Mouse (Mus musculus): ENCODE data around the gene Nmnat2. TPM values are rescaled to one million over a fixed set of nuclear protein-coding genes. Genes with fewer than 3 reads are reported as not detected.

The Nmnat2 gene
- total RNA-seq, 2 experiments from 2014 or later: 0.43 to 0.80 TPM

GRCm38 (mm10) chr1:152978700-152979099, 23.9 kb downstream of the Nmnat2 start:
- DNase-seq (ENCODE audit: low spot score): no peak

GRCm38 (mm10) chr1:152983416-152983815, 28.6 kb downstream of the Nmnat2 start:
- no peak for DNase-seq (ENCODE audit: low spot score)

DNA sequence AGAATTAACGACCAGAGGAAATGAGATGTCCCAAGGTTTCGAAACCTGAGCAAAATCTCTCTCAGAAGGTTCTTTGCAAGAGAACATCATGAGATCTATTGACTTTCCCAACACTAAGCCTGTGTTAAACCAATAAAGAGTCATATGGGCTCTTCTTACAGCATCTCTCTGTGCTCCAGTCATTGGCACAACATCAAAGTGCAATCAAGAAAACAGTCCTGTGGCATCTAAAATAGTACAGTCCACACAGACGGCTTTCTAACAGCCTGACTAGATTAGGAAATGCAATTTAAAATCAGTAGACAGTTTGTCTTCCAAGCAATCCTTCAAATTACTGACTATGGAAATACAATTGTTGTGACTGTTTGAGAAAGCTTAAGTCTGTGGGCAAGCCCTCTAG, 32.2 kb downstream of the Nmnat2 start:
- no peak for DNase-seq (ENCODE audit: low spot score)

DNA sequence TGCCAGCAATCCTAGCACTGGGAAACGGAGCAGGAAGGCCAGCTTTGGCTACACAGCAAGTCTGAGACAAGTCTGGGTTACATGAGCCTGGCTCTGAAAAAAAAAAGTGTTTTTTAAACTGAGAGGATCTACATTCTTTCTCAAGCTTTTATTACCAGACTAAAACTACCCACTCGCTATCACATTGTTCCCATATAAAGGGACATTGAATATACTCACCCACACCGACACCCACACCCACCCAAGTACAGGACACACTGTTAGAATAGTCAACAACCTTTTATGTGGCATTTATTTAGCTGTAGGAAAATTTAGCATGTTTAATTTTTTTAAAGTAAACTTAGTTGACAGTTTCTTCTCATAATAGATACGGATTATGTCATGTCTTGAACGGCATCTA, 35.3 kb downstream of the Nmnat2 start:
- no peak for DNase-seq (ENCODE audit: low spot score)

GRCm38 (mm10) chr1:152992271-152993134, 37.7 kb downstream of the Nmnat2 start:
- DNase-seq (ENCODE audit: low spot score): peak; percentile 67

DNA sequence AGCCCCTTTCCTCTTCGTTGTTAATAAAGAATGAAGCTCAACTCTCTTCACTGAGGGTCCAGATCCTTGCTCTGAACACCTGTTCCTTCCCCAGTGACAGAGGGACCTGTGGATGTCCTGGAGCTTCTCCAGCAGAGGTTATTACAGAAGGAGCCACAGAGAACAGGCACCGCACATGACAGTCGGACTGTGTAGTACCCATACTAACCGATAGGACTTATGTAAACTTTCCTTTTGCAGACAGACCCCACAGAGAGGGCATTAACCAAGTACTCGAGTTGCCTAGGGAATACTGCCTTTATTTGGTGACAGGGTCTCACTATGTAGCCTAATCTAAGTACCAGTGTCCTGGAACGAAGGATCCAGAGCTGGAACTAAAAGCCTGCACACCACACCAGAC, 39.0 kb downstream of the Nmnat2 start:
- DNase-seq (ENCODE audit: low spot score): no peak

- no peak for DNase-seq (ENCODE audit: low spot score)
Measured at GRCm38 (mm10) chr1:152999983-153000382, 45.2 kb downstream of the Nmnat2 start.

GRCm38 (mm10) chr1:153000486-153001228, 45.9 kb downstream of the Nmnat2 start:
- DNase-seq (ENCODE audit: low spot score): no peak

GRCm38 (mm10) chr1:153002295-153003050, 47.7 kb downstream of the Nmnat2 start:
- DNase-seq (ENCODE audit: low spot score): no peak

DNA sequence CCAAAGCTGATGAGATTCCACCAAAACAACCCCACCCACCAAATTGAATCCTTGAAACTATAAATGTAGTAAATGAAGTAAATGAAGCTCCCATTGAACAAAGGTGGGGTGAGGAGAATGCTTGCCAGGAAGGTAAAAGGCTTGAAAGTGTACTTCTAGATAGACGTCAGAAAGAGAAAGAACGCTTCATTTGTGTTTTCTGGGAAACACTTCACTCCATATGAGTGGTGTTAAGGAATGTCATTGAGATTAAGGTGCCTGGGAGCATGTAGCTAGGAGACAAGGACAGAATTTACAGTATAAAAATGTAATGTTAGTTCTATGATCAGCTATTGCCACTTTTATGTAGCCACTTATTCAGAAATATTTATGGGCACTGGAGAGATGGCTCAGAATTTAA, 49.7 kb downstream of the Nmnat2 start:
- no peak for DNase-seq (ENCODE audit: low spot score)

GRCm38 (mm10) chr1:153006054-153006453, 51.3 kb downstream of the Nmnat2 start:
- no peak for DNase-seq (ENCODE audit: low spot score)

DNA sequence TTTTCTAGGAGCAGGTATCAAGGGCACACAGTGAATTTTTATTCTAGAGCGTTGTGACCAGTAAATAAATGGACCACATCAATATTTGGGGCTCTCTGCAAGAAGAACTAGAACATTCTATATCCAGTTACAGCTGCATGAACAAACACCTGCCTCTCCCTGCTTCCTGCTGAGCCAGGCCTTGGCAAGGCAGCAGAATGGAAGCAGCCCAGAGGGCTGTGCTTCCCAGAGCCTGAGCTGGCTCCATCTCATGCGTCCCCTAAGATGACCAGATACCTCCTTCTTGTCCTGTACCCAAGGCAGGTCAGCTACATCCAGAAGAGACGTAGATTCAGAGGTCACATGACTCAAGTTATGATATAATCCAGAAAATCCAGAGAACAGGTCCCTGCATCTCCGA, 52.0 kb downstream of the Nmnat2 start:
- peak; percentile 64 for DNase-seq (ENCODE audit: low spot score)

- no peak for DNase-seq (ENCODE audit: low spot score)
Measured at GRCm38 (mm10) chr1:153007292-153007691, 52.5 kb downstream of the Nmnat2 start.

DNA sequence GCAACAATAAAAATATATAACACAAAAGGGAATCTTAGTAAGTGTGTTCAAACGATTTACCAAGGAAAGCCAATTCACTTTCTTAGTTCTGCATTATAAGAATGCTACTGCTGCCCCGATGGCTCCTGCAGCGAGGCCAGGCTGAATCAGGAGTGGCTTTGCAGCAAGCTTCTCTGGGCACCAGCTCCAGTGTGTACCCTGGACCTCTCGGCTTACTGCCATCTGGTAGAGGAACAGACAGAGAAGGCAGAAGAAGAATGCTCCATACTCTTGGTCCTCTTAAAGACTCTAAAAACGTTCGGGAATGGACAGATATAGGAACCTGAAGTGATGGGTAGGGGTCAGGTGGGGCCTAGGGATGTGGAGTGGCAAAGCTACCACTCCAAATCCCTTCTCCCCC, 53.0 kb downstream of the Nmnat2 start:
- no peak for DNase-seq (ENCODE audit: low spot score)

DNA sequence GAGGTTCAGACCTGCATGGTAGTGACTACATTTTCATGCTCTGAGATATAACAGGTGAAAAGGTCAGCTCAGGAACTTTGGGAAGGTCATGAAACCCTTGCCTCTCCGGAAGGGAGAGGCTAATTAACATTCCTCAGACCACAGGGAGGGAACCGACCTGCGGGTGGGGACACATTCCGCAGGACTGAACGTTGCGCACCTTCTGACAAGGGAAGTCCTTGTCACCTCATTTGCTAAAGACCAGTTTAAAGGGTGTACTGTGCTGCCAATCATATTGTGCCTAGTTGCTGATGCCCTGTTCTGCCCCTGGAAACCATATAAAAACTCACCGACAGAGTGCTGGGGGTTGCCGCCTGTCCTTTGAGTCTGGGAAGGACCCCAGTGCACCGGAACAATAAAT, 54.5 kb downstream of the Nmnat2 start:
- no peak for DNase-seq (ENCODE audit: low spot score)

DNA sequence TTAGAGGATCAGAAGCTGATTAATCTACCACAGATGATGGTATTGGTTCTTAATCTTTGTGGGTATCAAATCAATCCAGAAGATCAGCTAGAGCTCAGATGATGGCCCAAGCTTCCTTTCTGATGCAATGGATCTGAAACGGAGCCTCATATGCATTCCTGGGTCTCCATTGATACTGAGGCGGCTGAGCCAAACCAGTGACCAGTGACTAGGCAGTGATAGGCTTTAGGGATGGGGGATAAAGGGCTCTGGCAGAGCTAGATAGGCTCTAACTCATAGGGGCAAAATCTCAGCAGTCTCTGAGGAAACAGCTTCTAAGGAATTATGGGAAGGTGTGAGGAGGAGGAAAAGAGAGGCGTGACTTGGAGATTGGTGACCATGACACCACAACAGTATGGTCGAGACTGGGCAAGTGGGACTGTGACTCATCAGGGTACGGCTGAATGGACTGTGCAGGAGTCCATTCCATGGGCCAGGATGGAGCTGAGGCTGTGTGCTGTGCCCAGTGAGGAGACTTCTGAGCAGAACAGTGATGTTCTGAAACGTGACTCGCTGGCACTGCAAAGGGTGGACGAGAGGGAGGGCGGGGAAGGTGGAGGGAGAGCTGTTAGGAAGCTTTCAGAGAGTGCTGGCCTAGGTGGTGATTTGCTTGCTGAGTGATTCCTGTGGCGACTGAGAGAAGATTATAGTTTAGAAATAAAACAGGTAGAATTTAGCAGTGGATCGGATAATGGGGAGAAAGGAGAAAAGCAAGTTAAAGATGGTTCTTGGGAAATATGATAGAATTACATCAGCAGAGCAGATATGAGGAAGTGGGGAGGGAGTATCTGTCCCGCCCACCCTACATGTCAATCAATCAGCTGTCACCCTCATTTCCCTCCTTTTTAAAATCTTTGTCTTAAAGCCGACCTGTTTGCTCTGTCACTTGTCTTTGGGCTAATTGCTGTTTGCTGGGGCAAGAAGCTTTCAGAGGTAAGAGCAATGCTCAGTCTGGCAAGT, 55.9 kb downstream of the Nmnat2 start:
- no peak for DNase-seq (ENCODE audit: low spot score)

DNA sequence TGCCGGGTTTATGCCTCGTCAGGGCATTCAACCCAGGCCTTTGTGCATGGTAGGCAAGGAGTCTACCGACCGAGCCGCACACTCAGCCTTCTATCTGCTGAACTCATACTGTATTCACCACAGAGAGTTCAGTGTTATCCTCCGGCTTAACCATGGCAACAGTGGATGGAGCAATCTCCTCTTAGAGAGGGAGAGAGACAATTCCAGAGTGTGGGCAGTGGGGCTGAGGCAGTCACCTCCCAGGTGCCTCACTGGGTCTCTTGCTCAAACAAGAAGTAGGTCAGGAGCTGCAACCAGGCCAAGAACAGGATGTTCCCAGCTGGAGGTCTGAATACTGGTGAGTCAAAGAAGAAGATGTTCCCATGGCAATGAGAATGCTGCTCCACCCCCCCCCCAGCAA, 56.8 kb downstream of the Nmnat2 start:
- DNase-seq (ENCODE audit: low spot score): peak; percentile 35

GRCm38 (mm10) chr1:153013541-153014288, 58.9 kb downstream of the Nmnat2 start:
- no peak for DNase-seq (ENCODE audit: low spot score)

GRCm38 (mm10) chr1:153014431-153015186, 59.8 kb downstream of the Nmnat2 start:
- DNase-seq (ENCODE audit: low spot score): peak; percentile 68

All from gastrocnemius, adult 18-20 months (tissue).